Mouse (Mus musculus) G1E (cell line): ENCODE measurements at regions not wholly inside any gene's neighbourhood (a gene's known extent, or its start where the extent isn't known, plus 50 kb on each side); places are given as distances from the start of the nearest gene placed in this dataset.

Experiments used
- ATAC-seq: 2 replicates; pipeline ENCODE4 v1.8.0; 2016; ENCODE audit warnings: mild to moderate bottlenecking; ENCODE audit not compliant: insufficient number of reproducible peaks, poor library complexity, low FRiP score, severe bottlenecking; ENCODE audit errors: extremely low read depth
- DNase-seq: peaks from one replicate; pipeline ENCODE4 v3.0.0; 2012; ENCODE audit warnings: low spot score
- H3K27me3 ChIP-seq: 2 replicates; pipeline ENCODE4 v1.6.1; 2012; ENCODE audit warnings: mild to moderate bottlenecking, low read length, inconsistent platforms; ENCODE audit not compliant: insufficient read depth
- H3K36me3 ChIP-seq: replicated peaks from 2 replicates; pipeline ENCODE3; 2012; ENCODE audit warnings: mild to moderate bottlenecking, inconsistent platforms
- H3K4me1 ChIP-seq: 2 replicates; pipeline ENCODE4 v1.6.1; 2012; ENCODE audit warnings: low read depth, low read length, inconsistent platforms, mixed read lengths; ENCODE audit not compliant: insufficient read depth
- H3K4me3 ChIP-seq: 2 replicates; pipeline ENCODE4 v1.5.1; 2012; ENCODE audit warnings: low read depth, mild to moderate bottlenecking, inconsistent platforms, low read length, moderate library complexity, mixed read lengths
- H3K9me3 ChIP-seq: replicated peaks from 2 replicates; pipeline ENCODE4 v1.6.1; 2012; ENCODE audit warnings: inconsistent platforms
- CTCF ChIP-seq: IDR thresholded peaks from 2 replicates; pipeline ENCODE4 v1.5.1; 2012; ENCODE audit warnings: low read depth, low read length, inconsistent platforms, mixed read lengths
- GATA1 ChIP-seq: IDR thresholded peaks from 2 replicates; pipeline ENCODE4 v1.6.1; 2012; ENCODE audit warnings: borderline replicate concordance, low read length, inconsistent platforms, mixed read lengths
- GATA2 ChIP-seq: IDR thresholded peaks from 2 replicates; pipeline ENCODE4 v1.6.1; 2012; ENCODE audit warnings: low read depth, low read length, inconsistent platforms, borderline replicate concordance
- POLR2AphosphoS5 ChIP-seq: IDR thresholded peaks from 2 replicates; pipeline ENCODE4 v1.6.1; 2012; ENCODE audit warnings: low read depth, low read length, inconsistent platforms; ENCODE audit not compliant: insufficient replicate concordance
- TAL1 ChIP-seq: conservative IDR thresholded peaks from 2 replicates; pipeline ENCODE4 v1.6.1; 2012; ENCODE audit warnings: low read depth, low read length, inconsistent platforms, mixed read lengths

- Histone ChIP-seq H3K27me3 (no peaks in the 10 kb centered on the region; the same call in 1 of the 2 replicates), H3K36me3 (no peaks in the 10 kb centered on the region), H3K4me3 (no peak overlapping the region), H3K4me1 (no peaks in the 10 kb centered on the region), H3K9me3 (no peaks in the 10 kb centered on the region)
- TF ChIP-seq TAL1 (no peak), CTCF (no peak), POLR2AphosphoS5 (no peak), GATA1 (no peak), GATA2 (no peak)
- DNase-seq (no peak), ATAC-seq (no peak)
Measured at GRCm38 (mm10) chr4:124435040-124435434, 175.6 kb downstream of the 3100002H09Rik start.

- Histone ChIP-seq H3K4me1 (no peaks in the 10 kb centered on the region), H3K27me3 (no peaks in the 10 kb centered on the region; the same call in 1 of the 2 replicates), H3K4me3 (no peak overlapping the region), H3K9me3 (no peaks in the 10 kb centered on the region), H3K36me3 (no peaks in the 10 kb centered on the region)
- DNase-seq = no peak
- ATAC-seq = no peak
- no peak for TF ChIP-seq TAL1
- no peak for TF ChIP-seq GATA2
- TF ChIP-seq GATA1 = no peak
- no peak for TF ChIP-seq POLR2AphosphoS5
- no peak for TF ChIP-seq CTCF
Measured at GRCm38 (mm10) chr4:124434059-124435039, 176.3 kb downstream of the 3100002H09Rik start.

GRCm38 (mm10) chr4:124433506-124433905 is 177.1 kb downstream of the 3100002H09Rik start:
- DNase-seq (no peak), ATAC-seq (no peak)
- TF ChIP-seq GATA2 (no peak), CTCF (no peak), POLR2AphosphoS5 (no peak), GATA1 (no peak), TAL1 (no peak)
- Histone ChIP-seq H3K36me3 (no peaks in the 10 kb centered on the region), H3K4me3 (no peak overlapping the region), H3K4me1 (no peaks in the 10 kb centered on the region), H3K9me3 (no peaks in the 10 kb centered on the region), H3K27me3 (no peaks in the 10 kb centered on the region; the same call in 1 of the 2 replicates)

- no peaks in the 10 kb centered on the region for H3K36me3 ChIP-seq
- DNase-seq (no peak), ATAC-seq (no peak)
- H3K9me3 ChIP-seq = no peaks in the 10 kb centered on the region
- no peak overlapping the region for H3K4me3 ChIP-seq
- TF ChIP-seq CTCF (no peak), GATA1 (no peak), GATA2 (no peak), TAL1 (no peak), POLR2AphosphoS5 (no peak)
- H3K4me1 ChIP-seq = no peaks in the 10 kb centered on the region
- no peaks in the 10 kb centered on the region; the same call in 1 of the 2 replicates for H3K27me3 ChIP-seq
Measured at GRCm38 (mm10) chr4:124431193-124431592, 179.4 kb downstream of the 3100002H09Rik start.

- H3K4me1 ChIP-seq = no peaks in the 10 kb centered on the region
- H3K36me3 ChIP-seq = no peaks in the 10 kb centered on the region
- DNase-seq (no peak), ATAC-seq (no peak)
- no peak for TF ChIP-seq POLR2AphosphoS5
- no peak for TF ChIP-seq TAL1
- no peak for TF ChIP-seq GATA1
- no peak for TF ChIP-seq CTCF
- TF ChIP-seq GATA2 = no peak
- no peaks in the 10 kb centered on the region for H3K9me3 ChIP-seq
- no peak overlapping the region for H3K4me3 ChIP-seq
- no peaks in the 10 kb centered on the region; the same call in 1 of the 2 replicates for H3K27me3 ChIP-seq
Measured at GRCm38 (mm10) chr4:124428844-124429243, 181.8 kb downstream of the 3100002H09Rik start.

GRCm38 (mm10) chr4:124422406-124422805 is 188.2 kb downstream of the 3100002H09Rik start:
- ATAC-seq (no peak), DNase-seq (no peak)
- H3K4me1 ChIP-seq = no peaks in the 10 kb centered on the region
- H3K4me3 ChIP-seq = no peak overlapping the region
- no peaks in the 10 kb centered on the region for H3K27me3 ChIP-seq
- no peaks in the 10 kb centered on the region for H3K9me3 ChIP-seq
- TF ChIP-seq GATA1 (no peak), CTCF (no peak), TAL1 (no peak), GATA2 (no peak), POLR2AphosphoS5 (no peak)
- no peaks in the 10 kb centered on the region for H3K36me3 ChIP-seq
